Mouse (Mus musculus) spleen, adult 2 months (tissue): ENCODE data around the gene Fads2.

Experiments used
- CTCF ChIP-seq: fragments of 200-500 bp; IDR thresholded peaks from 2 replicates; pipeline ENCODE4 v1.5.1; 2011; ENCODE audit warnings: mild to moderate bottlenecking, inconsistent platforms; ENCODE audit not compliant: insufficient read depth, insufficient read length, insufficient replicate concordance; ENCODE audit errors: extremely low read depth
- POLR2A ChIP-seq: fragments of 200-500 bp; IDR thresholded peaks from 2 replicates; pipeline ENCODE4 v1.6.1; 2011; ENCODE audit warnings: low read depth, low read length, inconsistent platforms

- no peak for TF ChIP-seq POLR2A
- no peak for TF ChIP-seq CTCF
Observed at GRCm38 (mm10) chr19:10042232-10042631, 59.3 kb downstream of the Fads2 start.
